Mouse (Mus musculus) ovary, adult 10 weeks (tissue): ENCODE results near the gene Cramp1l. TPM values are rescaled to one million over a fixed set of nuclear protein-coding genes. Genes with fewer than 3 reads are reported as not detected.

Experiments used
- polyA plus RNA-seq: library from polyadenylated mRNA; stranded (reverse); fragments of 350-450 nt; fragmentation: Illumina TruSeq; extraction: RNeasy Lipid Tissue Mini Kit (QIAGEN cat#74804); gene quantifications from one replicate; pipeline ENCODE4 v1.2.3, GENCODE M21; 2014

Gene Cramp1l
- polyA plus RNA-seq, result 8.0 TPM

DNA sequence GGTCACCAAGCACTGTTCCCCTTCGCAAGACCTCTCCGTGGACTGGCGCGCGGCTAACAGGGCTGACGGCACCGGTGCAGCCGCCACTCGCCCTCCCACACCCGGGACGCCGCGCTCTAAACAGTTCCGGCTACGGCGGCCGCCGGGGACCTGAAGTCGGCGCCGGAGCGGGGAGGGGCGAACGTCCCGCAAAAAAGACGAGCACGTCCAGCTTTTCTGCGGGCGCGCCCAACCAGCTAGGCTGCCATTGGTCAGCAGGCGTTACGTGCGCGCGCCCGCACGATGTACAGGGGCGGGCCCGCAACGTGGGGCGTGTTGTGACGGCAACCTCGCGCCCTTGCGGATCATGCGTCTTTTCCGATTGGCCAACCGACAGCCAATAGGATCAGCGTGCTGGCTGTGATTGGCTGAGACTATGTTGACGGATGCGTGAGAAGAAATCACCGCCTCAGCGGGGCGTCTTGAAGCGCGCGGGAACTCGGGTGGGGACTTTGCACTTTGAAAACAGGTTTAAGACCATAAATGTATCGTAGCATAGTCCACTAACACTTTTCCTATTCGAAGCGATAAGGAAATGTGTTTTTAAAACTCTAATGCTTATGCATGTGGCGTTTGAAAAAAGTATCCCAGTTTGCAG is at the start of gene Cramp1l, which contains the start of gene Ift140:
TSS of gene Cramp1l (minus strand) at position 134 of the 637 bp plus-strand sequence.
TSS of gene Ift140 (plus strand) at position 431 of the 637 bp plus-strand sequence.

DNA sequence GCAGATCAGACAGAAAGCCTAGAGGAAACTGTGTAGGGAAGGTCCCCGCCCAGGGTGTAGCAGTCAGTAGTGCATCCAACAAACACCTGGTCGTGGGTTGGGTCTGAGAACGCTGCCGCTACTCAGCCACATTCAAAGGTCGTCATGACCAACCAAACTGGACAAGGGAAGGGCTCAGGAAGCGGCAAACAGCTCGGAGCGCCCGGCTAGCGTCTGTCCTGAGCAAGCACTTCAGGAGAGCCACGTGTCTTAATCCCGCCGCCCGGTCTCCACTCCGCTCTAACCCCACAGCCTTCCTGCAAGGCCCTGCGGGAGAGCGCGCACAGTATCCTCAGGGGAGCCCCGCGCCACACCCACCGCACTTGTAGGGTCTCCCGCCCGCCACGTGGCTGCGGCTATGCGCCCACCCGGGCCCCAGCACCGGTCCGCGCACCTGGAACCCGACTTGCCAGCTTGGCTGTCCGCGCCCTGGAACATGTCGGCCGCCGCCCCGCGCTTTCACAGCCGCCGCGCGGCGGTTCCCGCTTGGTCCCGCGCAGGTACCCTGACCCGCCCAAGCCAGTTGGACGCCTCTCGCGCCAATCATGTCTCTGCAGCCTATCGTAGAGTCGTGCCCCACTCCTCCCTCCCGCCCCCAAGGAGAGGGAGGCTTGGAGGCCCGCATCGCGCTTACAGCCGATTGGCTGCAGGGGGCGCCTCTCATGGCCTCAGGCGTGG is 55.3 kb downstream of the Cramp1l start, which contains the start of gene Jpt2:
TSS of gene Jpt2 (minus strand) at position 555 of the 717 bp plus-strand sequence.

DNA sequence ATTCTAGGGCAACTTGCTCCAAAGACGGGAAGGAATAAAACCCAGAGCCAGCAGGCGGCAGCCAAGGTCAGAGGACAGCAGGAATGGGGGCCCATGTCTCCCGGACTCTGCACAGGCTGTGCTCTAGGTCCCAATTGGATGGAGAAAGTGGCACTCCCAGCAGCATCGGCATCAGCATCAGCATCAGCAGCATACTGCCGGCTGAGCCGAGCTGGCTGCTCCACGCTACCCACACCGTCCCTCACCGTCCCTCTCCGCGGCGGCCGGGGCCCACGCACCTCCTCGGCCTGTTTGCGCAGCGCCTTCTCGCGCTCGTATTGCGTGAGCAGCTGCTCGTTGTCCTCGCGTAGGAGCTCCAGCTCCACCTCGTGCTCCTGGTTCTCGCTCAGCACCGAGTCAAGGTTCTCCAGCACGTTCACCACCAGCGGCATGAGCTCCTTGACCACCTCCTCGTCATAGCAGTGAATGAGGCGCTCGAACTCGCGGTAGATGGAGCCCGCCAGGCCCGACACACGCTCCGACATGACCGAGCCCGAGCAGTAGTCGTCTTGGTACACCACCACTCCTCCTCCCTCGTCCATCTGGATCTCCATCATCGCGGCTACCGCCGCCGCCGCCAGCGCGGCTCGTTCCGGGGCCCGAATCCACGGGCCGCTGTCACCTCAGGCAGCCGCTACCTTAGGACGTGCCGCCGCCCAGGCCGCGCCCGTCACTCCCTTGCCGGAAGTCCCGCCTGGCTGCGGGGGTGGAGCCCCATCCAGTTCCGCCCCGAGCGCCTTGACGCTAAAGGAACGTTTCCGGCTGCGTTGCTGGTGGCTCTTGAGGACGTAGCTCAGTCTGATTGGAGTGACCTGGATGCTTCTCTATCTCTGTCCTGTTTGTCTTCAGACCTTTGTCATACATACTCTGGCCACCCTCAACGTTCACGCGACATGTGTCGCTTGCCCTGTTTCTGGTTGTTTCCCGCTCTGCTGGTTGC is 79.0 kb downstream of the Cramp1l start, which contains the start of gene Mapk8ip3:
TSS of gene Mapk8ip3 (minus strand) at position 719 of the 979 bp plus-strand sequence.

Other genes with a start within 250 kb of the Cramp1l start
- gene Meiob, start 211.5 kb downstream of the Cramp1l start, polyA plus RNA-seq, result 0.74 TPM
- 2.5 TPM for gene Hagh, start 175.6 kb downstream of the Cramp1l start, polyA plus RNA-seq
- gene Fahd1, start 165.4 kb downstream of the Cramp1l start, polyA plus RNA-seq, result 54.8 TPM
- not detected for gene Igfals, start 149.8 kb downstream of the Cramp1l start, polyA plus RNA-seq
- gene Nubp2, start 129.4 kb downstream of the Cramp1l start, polyA plus RNA-seq, result 2.1 TPM
- not detected for gene Spsb3, start 129.1 kb downstream of the Cramp1l start, polyA plus RNA-seq
- 1.4 TPM for gene Eme2, start 120.7 kb downstream of the Cramp1l start, polyA plus RNA-seq
- gene Mrps34, start 120.7 kb downstream of the Cramp1l start, polyA plus RNA-seq, result 0.94 TPM
- 1.0 TPM for gene Nme3, start 119.3 kb downstream of the Cramp1l start, polyA plus RNA-seq
- 4.4 TPM for gene Mapk8ip3, start 78.8 kb downstream of the Cramp1l start, polyA plus RNA-seq
- 90.6 TPM for gene Jpt2, start 55.1 kb downstream of the Cramp1l start, polyA plus RNA-seq
- gene Ift140, start 297 bp upstream of the Cramp1l start, polyA plus RNA-seq, result 20.0 TPM
- gene Tmem204, start 67.8 kb upstream of the Cramp1l start, polyA plus RNA-seq, result 8.2 TPM
- 1.1 TPM for gene Telo2, start 100.2 kb upstream of the Cramp1l start, polyA plus RNA-seq
- gene Ptx4, start 105.0 kb upstream of the Cramp1l start, polyA plus RNA-seq, result not detected
- 3.7 TPM for gene Clcn7, start 117.6 kb upstream of the Cramp1l start, polyA plus RNA-seq
- not detected for gene Ccdc154, start 146.7 kb upstream of the Cramp1l start, polyA plus RNA-seq
- gene Gm38655, start 159.7 kb upstream of the Cramp1l start, polyA plus RNA-seq, result not detected
- gene BC003965, start 168.8 kb upstream of the Cramp1l start, polyA plus RNA-seq, result 19.2 TPM
- gene Unkl, start 172.6 kb upstream of the Cramp1l start, polyA plus RNA-seq, result 22.2 TPM
- gene Gnptg, start 224.3 kb upstream of the Cramp1l start, polyA plus RNA-seq, result 8.4 TPM
- 4.8 TPM for gene Tsr3, start 224.4 kb upstream of the Cramp1l start, polyA plus RNA-seq
- gene Baiap3, start 240.6 kb upstream of the Cramp1l start, polyA plus RNA-seq, result not detected